Mouse (Mus musculus) CH12.LX (cell line): ENCODE measurements around the gene Gm10197. TPM values are rescaled to one million over a fixed set of nuclear protein-coding genes. Genes with fewer than 3 reads are reported as not detected.
A peak's percentile ranks its signal among the peaks of the same experiment; 100 is the strongest.

Experiments
- DNase-seq: peaks from one replicate; pipeline ENCODE4 v3.0.0-alpha.2; 2013; ENCODE audit errors: extremely low read depth
- H3K27ac ChIP-seq: 2 replicates; pipeline ENCODE4 v1.5.1; 2012; ENCODE audit warnings: low read depth, mild to moderate bottlenecking, control low read depth, moderate library complexity; ENCODE audit not compliant: insufficient read depth
- H3K27me3 ChIP-seq: replicated peaks from 2 replicates; pipeline ENCODE3; 2012; ENCODE audit warnings: inconsistent platforms
- H3K36me3 ChIP-seq, 2 experiments: replicated peaks in 1 of 2; 2 replicates each; pipeline versions ENCODE3 to v1.6.1; 2012; ENCODE audit warnings: inconsistent platforms in 1 of 2, low read length in 1 of 2, mild to moderate bottlenecking in 1 of 2, mixed read lengths in 1 of 2, moderate library complexity in 1 of 2; ENCODE audit not compliant: control insufficient read depth in 1 of 2, insufficient read depth in 1 of 2
- H3K4me1 ChIP-seq, 2 experiments: 2 replicates each; pipeline ENCODE4 v1.6.1; 2012; ENCODE audit warnings: inconsistent platforms in 1 of 2, moderate library complexity in 1 of 2; ENCODE audit not compliant: insufficient read depth in 2 of 2, control insufficient read depth in 1 of 2
- H3K4me2 ChIP-seq: 2 replicates; pipeline ENCODE4 v1.6.1; 2012; ENCODE audit warnings: low read depth, mild to moderate bottlenecking, control low read depth; ENCODE audit not compliant: poor library complexity, insufficient read depth, severe bottlenecking
- H3K4me3 ChIP-seq, 3 experiments: fragments of 150-350 bp in 1 of 3; sonication (generic) in 1 of 3; replicated peaks in 1 of 3; 2 replicates each; pipeline versions ENCODE3 to v1.5.1; 2011 to 2012; ENCODE audit warnings: low read depth in 2 of 3, low read length in 2 of 3, mild to moderate bottlenecking in 2 of 3, moderate library complexity in 2 of 3, control low read depth in 1 of 3, improper control_type of control experiment in 1 of 3, inconsistent platforms in 1 of 3, mixed read lengths in 1 of 3; ENCODE audit not compliant: poor library complexity in 1 of 3
- H3K79me2 ChIP-seq: replicated peaks from 2 replicates; pipeline ENCODE4 v1.6.1; 2012; ENCODE audit warnings: mild to moderate bottlenecking, moderate library complexity; ENCODE audit not compliant: control insufficient read depth, poor library complexity, insufficient read depth, severe bottlenecking; ENCODE audit errors: extremely low read depth
- H3K9ac ChIP-seq: 2 replicates; pipeline ENCODE4 v1.6.1; 2012; ENCODE audit warnings: low read depth, mild to moderate bottlenecking, control low read depth, moderate library complexity; ENCODE audit not compliant: insufficient read depth
- H3K9me3 ChIP-seq: replicated peaks from 2 replicates; pipeline ENCODE3; 2012; ENCODE audit warnings: low read length, inconsistent platforms, mixed read lengths
- CTCF ChIP-seq, 2 experiments: IDR thresholded peaks in 1 of 2; conservative IDR thresholded peaks in 1 of 2; 2 replicates each; pipeline ENCODE4 v1.5.1; 2011 to 2012; ENCODE audit warnings: low read depth in 2 of 2, low read length in 2 of 2, improper control_type of control experiment in 1 of 2, inconsistent platforms in 1 of 2, mild to moderate bottlenecking in 1 of 2, moderate library complexity in 1 of 2
- HCFC1 ChIP-seq: IDR thresholded peaks from 2 replicates; pipeline ENCODE4 v1.6.1; 2012; ENCODE audit warnings: low read depth, mild to moderate bottlenecking, inconsistent platforms, low read length, improper control_type of control experiment
- MYC ChIP-seq: IDR thresholded peaks from 2 replicates; pipeline ENCODE4 v1.6.1; 2011; ENCODE audit warnings: low read depth, mild to moderate bottlenecking, improper control_type of control experiment, low read length
- NELFE ChIP-seq: IDR thresholded peaks from 2 replicates; pipeline ENCODE4 v1.6.1; 2011; ENCODE audit warnings: low read depth, low read length, improper control_type of control experiment
- NRF1 ChIP-seq: IDR thresholded peaks from 2 replicates; pipeline ENCODE4 v1.6.1; 2014; ENCODE audit warnings: low read depth, mild to moderate bottlenecking, inconsistent platforms, low read length, improper control_type of control experiment, moderate library complexity
- RAD21 ChIP-seq: IDR thresholded peaks from 2 replicates; pipeline ENCODE4 v1.6.1; 2011; ENCODE audit warnings: low read depth, mild to moderate bottlenecking, low read length, improper control_type of control experiment, moderate library complexity
- SMC3 ChIP-seq: IDR thresholded peaks from 2 replicates; pipeline ENCODE4 v1.6.1; 2011; ENCODE audit warnings: low read depth, low read length, improper control_type of control experiment
- ZC3H11A ChIP-seq: IDR thresholded peaks from 2 replicates; pipeline ENCODE4 v1.6.1; 2012; ENCODE audit warnings: low read depth, mild to moderate bottlenecking, inconsistent platforms, low read length, improper control_type of control experiment
- ZKSCAN1 ChIP-seq: IDR thresholded peaks from 2 replicates; pipeline ENCODE4 v1.6.1; 2012; ENCODE audit warnings: low read depth, inconsistent platforms, low read length, improper control_type of control experiment, borderline replicate concordance
- ZNF384 ChIP-seq: IDR thresholded peaks from 2 replicates; pipeline ENCODE4 v1.6.1; 2012; ENCODE audit warnings: low read depth, low read length, improper control_type of control experiment, inconsistent platforms
- dilution Hi-C: fragments of 300-500 bp; cut with MboI; formaldehyde crosslinking; loops from 2 replicates; pipeline ENCODE4 v1.14.3; 2020; ENCODE audit warnings: low sequenced_read_pairs; ENCODE audit not compliant: extremely low pct_unique_long_range_greater_than_20kb, extremely low pct_ligation_motif_present
- in situ Hi-C: fragments of 300-500 bp; cut with MboI; formaldehyde crosslinking; loops from 3 replicates; pipeline ENCODE4 v1.14.3; 2019; ENCODE audit warnings: low sequenced_read_pairs, low pct_ligation_motif_present, low pct_unique_long_range_greater_than_20kb, mixed read lengths
- polyA plus RNA-seq: library from polyadenylated mRNA; unstranded; fragments of >175 nt; gene quantifications from 2 replicates; pipeline ENCODE4 v1.2.1, GENCODE M21; 2012; ENCODE audit warnings: low read depth; ENCODE audit not compliant: insufficient read length
- total RNA-seq, 2 experiments: library from RNA; depleted of rRNA; stranded (reverse); fragments of 300-350 nt in 1 of 2; fragments of >200 nt in 1 of 2; gene quantifications; 2 replicates each; pipeline ENCODE4 v1.2.3; 2012 to 2014

The Gm10197 gene
- total and polyA plus RNA-seq, 3 experiments = 3.9 to 11.5 TPM; not detected in 1

DNA sequence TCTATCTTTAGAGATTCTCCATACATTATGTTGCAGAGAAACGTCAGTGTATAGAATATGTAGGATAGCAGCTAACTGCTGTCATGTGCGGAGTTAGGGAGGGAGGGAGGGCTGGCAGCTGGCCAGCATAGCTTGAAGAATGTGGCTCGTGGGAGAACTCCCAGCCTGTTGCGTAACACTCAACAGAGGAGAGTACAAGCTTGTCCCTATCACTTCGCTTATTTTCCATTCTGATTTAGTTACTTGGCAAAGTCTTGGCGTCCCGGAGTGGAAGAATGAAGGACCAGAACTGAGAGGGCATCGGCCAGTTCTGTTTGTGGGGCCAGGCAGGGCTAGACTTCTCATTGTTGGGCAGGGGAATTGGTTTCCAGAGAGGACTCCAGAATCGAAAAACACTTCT is 6.6 kb downstream of the Gm10197 start:
- Histone ChIP-seq H3K27ac (no peak overlapping the region), H3K4me2 (no peak overlapping the region), H3K9me3 (peaks cover 3% of the 10 kb centered on the region), H3K4me1 (peaks cover 0 to 3% of the 10 kb centered on the region in 2 experiments; a peak in 1 of 4 replicates), H3K79me2 (no peaks in the 10 kb centered on the region), H3K9ac (no peak overlapping the region), H3K27me3 (no peaks in the 10 kb centered on the region), H3K4me3 (no peak overlapping the region), H3K36me3 (peaks cover 0 to 2% of the 10 kb centered on the region in 2 experiments)
- DNase-seq = no peak
- dilution Hi-C loops = no loop called here
- in situ Hi-C loops = loop anchor here (5.0 kb wide), 1 partner anchor 118 kb away; no protein-coding TSS in a partner anchor
- no peak for TF ChIP-seq ZNF384
- no peak for TF ChIP-seq MYC
- no peak for TF ChIP-seq NELFE
- TF ChIP-seq NRF1 = no peak
- TF ChIP-seq SMC3 = no peak
- TF ChIP-seq HCFC1 = no peak
- TF ChIP-seq ZKSCAN1 = no peak
- TF ChIP-seq ZC3H11A = no peak

DNA sequence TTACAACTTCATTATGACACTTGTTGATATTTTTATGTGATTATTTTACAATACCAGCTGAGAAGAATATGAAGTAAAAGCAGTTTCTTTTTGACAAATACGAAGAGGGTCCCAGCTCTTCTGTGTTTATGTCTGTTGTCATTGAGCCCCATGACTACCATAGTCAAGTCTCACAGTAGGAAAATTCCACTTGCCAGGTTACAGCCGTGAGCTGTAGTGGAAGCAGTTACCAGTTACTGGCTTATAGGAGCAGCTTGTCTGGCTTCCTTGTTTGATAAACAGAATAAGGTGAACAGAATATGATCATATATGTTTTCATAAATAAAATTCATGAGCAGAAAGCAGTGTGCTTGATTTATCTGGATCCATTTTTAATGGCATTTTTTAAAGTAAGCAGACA is 7.0 kb downstream of the Gm10197 start:
- Histone ChIP-seq H3K9me3 (peaks cover 3% of the 10 kb centered on the region), H3K4me1 (no peaks in the 10 kb centered on the region), H3K36me3 (peaks cover 0 to 2% of the 10 kb centered on the region in 2 experiments), H3K9ac (no peak overlapping the region), H3K4me3 (no peak overlapping the region), H3K27me3 (no peaks in the 10 kb centered on the region), H3K4me2 (no peak overlapping the region), H3K27ac (no peak overlapping the region), H3K79me2 (no peaks in the 10 kb centered on the region)
- TF ChIP-seq CTCF (conservative IDR thresholded peaks at IDR 0.05 in 1 of 2, IDR thresholded peaks at IDR 0.05 in 1 of 2; ENCODE audit: low read depth in 2 of 2, low read length in 2 of 2) = no peak
- dilution Hi-C loops = no loop called here
- no peak for DNase-seq
- in situ Hi-C loops = loop anchor here (5.0 kb wide), 1 partner anchor 117 kb away; no protein-coding TSS in a partner anchor

DNA sequence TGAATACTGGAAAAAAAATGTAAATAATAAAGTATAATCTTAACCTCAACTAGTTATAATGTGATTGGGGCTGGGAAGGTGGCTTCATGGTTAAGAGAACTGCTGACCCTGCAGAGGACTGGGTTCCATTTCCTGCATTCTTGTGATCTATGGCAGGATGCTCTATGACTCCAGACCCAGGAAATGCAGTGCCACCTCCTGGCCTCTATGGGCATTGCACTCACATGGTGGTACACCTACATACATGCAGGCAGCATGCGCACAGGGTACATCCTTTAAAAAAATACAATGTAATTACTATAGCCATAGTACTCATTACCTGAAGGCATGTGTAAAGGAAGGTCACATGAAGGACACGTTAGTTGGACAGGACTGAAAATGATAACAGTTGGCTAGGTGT is 8.6 kb downstream of the Gm10197 start:
- Histone ChIP-seq H3K4me1 (no peaks in the 10 kb centered on the region), H3K4me3 (no peak overlapping the region), H3K4me2 (no peak overlapping the region), H3K79me2 (no peaks in the 10 kb centered on the region), H3K27me3 (no peaks in the 10 kb centered on the region), H3K9ac (no peak overlapping the region), H3K36me3 (peaks cover 0 to 2% of the 10 kb centered on the region in 2 experiments), H3K9me3 (peaks cover 3% of the 10 kb centered on the region), H3K27ac (no peak overlapping the region)
- TF ChIP-seq CTCF (conservative IDR thresholded peaks at IDR 0.05 in 1 of 2, IDR thresholded peaks at IDR 0.05 in 1 of 2; ENCODE audit: low read depth in 2 of 2, low read length in 2 of 2) (peak; percentile 36 to 61; a peak in 2 of 4 replicates), ZKSCAN1 (no peak), RAD21 (peak; percentile 44), SMC3 (peak; percentile 58)
- dilution Hi-C loops = no loop called here
- DNase-seq = peak; percentile 44
- in situ Hi-C loops = loop anchor here (5.0 kb wide), 1 partner anchor 116 kb away; no protein-coding TSS in a partner anchor
